Mouse (Mus musculus): Measurements from ENCODE around the gene Mink1. TPM values are rescaled to one million over a fixed set of nuclear protein-coding genes. Genes with fewer than 3 reads are reported as not detected.
A peak's percentile ranks its signal among the peaks of the same experiment; 100 is the strongest.

Gene Mink1
- polyA plus RNA-seq, 1 experiment from 2014 or later = 12.5 TPM

DNA sequence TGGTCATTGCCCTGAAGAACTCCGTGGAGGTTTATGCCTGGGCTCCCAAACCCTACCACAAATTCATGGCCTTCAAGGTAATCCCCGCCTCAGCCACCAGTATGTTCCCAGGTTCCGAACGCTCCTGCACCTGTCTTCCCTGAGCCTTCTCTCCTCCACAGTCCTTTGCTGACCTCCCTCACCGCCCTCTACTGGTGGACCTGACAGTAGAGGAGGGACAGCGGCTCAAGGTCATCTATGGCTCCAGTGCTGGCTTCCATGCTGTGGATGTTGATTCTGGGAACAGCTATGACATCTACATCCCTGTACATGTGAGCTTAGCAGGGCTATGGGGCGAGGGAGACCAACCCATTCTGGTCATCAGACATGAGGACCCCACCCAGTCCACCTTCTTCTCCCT, 49.8 kb downstream of the Mink1 start:
- Histone ChIP-seq H3K9ac (ENCODE audit: low read length) (no peak overlapping the region), H3K4me2 (ENCODE audit: low read depth, low read length) (no peak overlapping the region), H3K4me3 (replicated peaks; ENCODE audit: low read length) (no peak overlapping the region), H3K27ac (ENCODE audit: low read length) (no peak overlapping the region), H3K9me3 (replicated peaks; ENCODE audit: control insufficient read depth, low read length) (no peaks in the 10 kb centered on the region), H3K4me1 (ENCODE audit: control insufficient read depth, insufficient read depth, low read length) (peaks cover 13% of the 10 kb centered on the region), H3K27me3 (ENCODE audit: control insufficient read depth, insufficient read depth, low read length) (no peaks in the 10 kb centered on the region), H3K36me3 (ENCODE audit: control insufficient read depth, insufficient read depth, low read length) (peaks cover 23% of the 10 kb centered on the region)
- 74% methylated on average over 7 of the region's 7 CpGs for WGBS
- no peak for ATAC-seq (ENCODE audit: insufficient read depth, low FRiP score)

DNA sequence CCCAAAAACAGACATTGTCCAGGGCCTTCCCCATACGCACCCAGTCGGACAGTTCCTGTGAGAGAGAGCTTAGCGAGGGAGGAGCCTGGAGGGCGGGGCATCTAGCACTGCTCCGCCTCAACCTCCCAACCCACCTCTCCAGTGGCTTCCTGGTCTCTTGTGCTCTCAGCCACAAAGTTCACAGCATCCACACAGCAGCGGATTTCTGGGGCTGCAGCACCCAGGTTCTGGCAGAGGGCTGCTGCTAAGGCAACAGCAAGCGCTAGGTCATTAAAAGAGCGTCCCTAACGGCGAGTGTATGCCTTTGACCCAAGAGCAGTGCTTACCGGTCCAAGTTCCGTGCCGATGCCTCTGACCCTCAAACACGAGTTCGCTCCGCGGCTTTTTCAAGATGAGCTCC, 52.4 kb downstream of the Mink1 start:
- peak overlapping the region; percentile 69 for H3K9ac ChIP-seq (ENCODE audit: low read length)
- peak overlapping the region; percentile 51 for H3K4me3 ChIP-seq (replicated peaks; ENCODE audit: low read length)
- WGBS = 1% methylated on average over 17 of the region's 17 CpGs
- ATAC-seq (ENCODE audit: insufficient read depth, low FRiP score) = peak; percentile 87
- H3K27me3 ChIP-seq (ENCODE audit: control insufficient read depth, insufficient read depth, low read length) = no peaks in the 10 kb centered on the region
- H3K4me2 ChIP-seq (ENCODE audit: low read depth, low read length) = peak overlapping the region; percentile 94
- no peaks in the 10 kb centered on the region for H3K9me3 ChIP-seq (replicated peaks; ENCODE audit: control insufficient read depth, low read length)
- H3K36me3 ChIP-seq (ENCODE audit: control insufficient read depth, insufficient read depth, low read length) = peaks cover 9% of the 10 kb centered on the region
- peaks cover 13% of the 10 kb centered on the region for H3K4me1 ChIP-seq (ENCODE audit: control insufficient read depth, insufficient read depth, low read length)
- peak overlapping the region; percentile 83 for H3K27ac ChIP-seq (ENCODE audit: low read length)

DNA sequence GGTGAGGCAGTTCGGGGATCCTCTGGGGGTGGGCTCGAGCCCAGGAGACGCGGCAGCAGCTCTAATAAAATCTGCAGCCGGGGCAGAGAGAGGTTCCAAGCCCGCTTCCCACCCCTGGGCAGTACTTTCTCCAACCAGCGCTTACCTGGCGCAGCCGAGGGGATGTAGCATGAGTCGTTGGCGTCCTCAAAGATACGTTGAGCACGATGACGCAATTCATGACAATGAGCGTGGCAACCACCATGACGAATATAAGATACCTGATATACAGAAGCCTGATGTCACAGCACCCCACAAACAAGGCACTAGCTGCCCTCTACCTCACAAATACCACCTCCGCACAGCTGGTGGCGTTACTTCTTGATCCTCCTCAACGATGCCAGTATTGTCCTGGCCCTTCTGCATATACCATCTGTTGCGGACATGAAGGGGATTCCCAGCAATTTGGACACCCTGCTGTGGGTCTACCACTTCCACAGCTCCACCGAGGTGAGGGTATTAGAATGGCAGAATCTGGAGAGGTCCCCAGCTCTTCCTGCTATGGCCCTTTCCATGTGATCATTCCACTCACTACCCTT, 52.9 kb downstream of the Mink1 start, which contains the start of gene 4930544D05Rik:
Gene 4930544D05Rik, plus strand, starts transcription at position 333 of the 578 bp plus-strand sequence.
- Histone ChIP-seq H3K27me3 (ENCODE audit: control insufficient read depth, insufficient read depth, low read length) (no peaks in the 10 kb centered on the region), H3K4me2 (ENCODE audit: low read depth, low read length) (peak within 1 kb of the TSS; percentile 94), H3K9ac (ENCODE audit: low read length) (peak within 1 kb of the TSS; percentile 69), H3K9me3 (replicated peaks; ENCODE audit: control insufficient read depth, low read length) (no peaks in the 10 kb centered on the region), H3K4me1 (ENCODE audit: control insufficient read depth, insufficient read depth, low read length) (peaks cover 13% of the 10 kb centered on the region), H3K27ac (ENCODE audit: low read length) (peak within 1 kb of the TSS; percentile 83), H3K36me3 (ENCODE audit: control insufficient read depth, insufficient read depth, low read length) (peaks cover 7% of the 10 kb centered on the region; the same call in 1 of the 2 replicates), H3K4me3 (replicated peaks; ENCODE audit: low read length) (peak within 1 kb of the TSS; percentile 51)
- ATAC-seq (ENCODE audit: insufficient read depth, low FRiP score) = 0 out of 2 replicates have a peak, but pooled peaks have one; percentile 1
- 14% methylated on average over 21 of the region's 21 CpGs for WGBS

DNA sequence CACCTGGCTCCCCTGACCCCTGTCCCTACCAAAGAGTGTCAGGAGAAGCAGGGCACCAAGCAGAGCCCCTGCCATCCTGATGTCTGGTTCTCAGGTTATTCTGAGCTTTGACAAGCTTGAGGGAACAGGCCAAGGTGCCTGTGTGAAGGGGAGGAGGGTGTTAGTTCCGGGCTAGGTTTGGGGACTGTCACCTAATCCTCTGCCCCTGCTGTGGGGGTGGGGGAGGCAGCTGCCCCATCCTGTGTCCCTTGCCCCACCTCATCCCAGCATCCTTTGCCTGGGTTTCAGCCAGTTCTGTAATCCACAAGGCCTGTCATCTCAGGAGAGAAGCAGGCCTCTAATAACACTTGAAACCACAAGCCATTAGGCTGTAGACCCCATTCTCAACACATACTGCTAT, 56.4 kb downstream of the Mink1 start, which contains the start of gene Chrne:
Gene Chrne, minus strand, starts transcription at position 116 of the 400 bp plus-strand sequence.
- WGBS = 50% methylated on average over 1 of the region's 1 CpGs
- no peak for ATAC-seq (ENCODE audit: insufficient read depth, low FRiP score)
- Histone ChIP-seq H3K4me1 (ENCODE audit: control insufficient read depth, insufficient read depth, low read length) (peaks cover 22% of the 10 kb centered on the region), H3K9ac (ENCODE audit: low read length) (no peak within 1 kb of the TSS), H3K4me2 (ENCODE audit: low read depth, low read length) (no peak within 1 kb of the TSS), H3K4me3 (replicated peaks; ENCODE audit: low read length) (no peak within 1 kb of the TSS), H3K27me3 (ENCODE audit: control insufficient read depth, insufficient read depth, low read length) (no peaks in the 10 kb centered on the region), H3K36me3 (ENCODE audit: control insufficient read depth, insufficient read depth, low read length) (no peaks in the 10 kb centered on the region), H3K27ac (ENCODE audit: low read length) (no peak within 1 kb of the TSS), H3K9me3 (replicated peaks; ENCODE audit: control insufficient read depth, low read length) (no peaks in the 10 kb centered on the region)

DNA sequence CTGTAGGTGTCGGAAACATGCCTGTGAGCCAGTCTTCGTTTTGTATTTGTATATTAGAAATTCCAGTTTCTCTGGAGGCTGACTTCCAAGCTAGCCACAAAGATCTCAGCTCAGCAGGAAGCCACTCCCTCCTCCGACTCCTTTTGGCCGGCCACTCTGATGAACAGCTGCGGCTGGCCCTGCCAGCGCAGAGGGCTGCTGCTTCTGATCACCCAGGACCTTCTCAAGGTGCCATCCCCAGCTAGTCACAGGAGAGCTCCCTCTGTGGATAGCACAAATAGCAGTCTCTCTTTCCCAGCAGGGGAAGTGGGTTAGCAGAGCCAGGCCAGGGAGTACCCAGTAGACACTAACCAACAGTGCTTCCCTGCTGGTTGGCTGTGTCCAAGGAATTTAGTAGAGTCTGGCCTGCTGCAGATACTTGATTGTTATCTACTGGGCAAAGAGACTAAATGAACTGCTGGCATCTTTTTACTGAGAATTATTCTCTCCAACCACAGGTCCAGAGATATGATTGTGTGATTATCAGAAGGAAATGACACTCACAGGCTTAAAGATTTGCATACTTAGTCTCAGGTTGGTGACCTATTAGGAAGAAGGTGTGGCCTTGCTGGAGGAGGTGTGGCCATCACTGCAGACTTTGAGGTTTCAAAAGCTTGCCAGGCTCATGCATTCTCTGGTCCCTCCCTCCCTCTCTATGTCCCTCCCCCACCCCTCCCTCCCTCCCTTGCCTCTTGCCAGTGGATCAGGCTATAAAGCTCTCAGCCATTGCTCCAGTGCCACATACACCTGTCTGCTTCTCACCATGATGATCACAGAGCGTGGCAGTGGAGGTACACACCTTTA, 59.5 kb downstream of the Mink1 start:
- Histone ChIP-seq H3K9ac (ENCODE audit: low read length) (0 out of 2 replicates have a peak overlapping the region, but pooled peaks have one; percentile 36), H3K4me3 (replicated peaks; ENCODE audit: low read length) (no peak overlapping the region), H3K4me2 (ENCODE audit: low read depth, low read length) (no peak overlapping the region), H3K4me1 (ENCODE audit: control insufficient read depth, insufficient read depth, low read length) (peaks cover 8% of the 10 kb centered on the region; the same call in 1 of the 2 replicates), H3K27ac (ENCODE audit: low read length) (peak overlapping the region; percentile 4; the same call in 1 of the 2 replicates), H3K36me3 (ENCODE audit: control insufficient read depth, insufficient read depth, low read length) (no peaks in the 10 kb centered on the region), H3K27me3 (ENCODE audit: control insufficient read depth, insufficient read depth, low read length) (no peaks in the 10 kb centered on the region), H3K9me3 (replicated peaks; ENCODE audit: control insufficient read depth, low read length) (no peaks in the 10 kb centered on the region)
- WGBS = 36% methylated on average over 7 of the region's 7 CpGs
- no peak; the same call in 1 of the 2 replicates for ATAC-seq (ENCODE audit: insufficient read depth, low FRiP score)

DNA sequence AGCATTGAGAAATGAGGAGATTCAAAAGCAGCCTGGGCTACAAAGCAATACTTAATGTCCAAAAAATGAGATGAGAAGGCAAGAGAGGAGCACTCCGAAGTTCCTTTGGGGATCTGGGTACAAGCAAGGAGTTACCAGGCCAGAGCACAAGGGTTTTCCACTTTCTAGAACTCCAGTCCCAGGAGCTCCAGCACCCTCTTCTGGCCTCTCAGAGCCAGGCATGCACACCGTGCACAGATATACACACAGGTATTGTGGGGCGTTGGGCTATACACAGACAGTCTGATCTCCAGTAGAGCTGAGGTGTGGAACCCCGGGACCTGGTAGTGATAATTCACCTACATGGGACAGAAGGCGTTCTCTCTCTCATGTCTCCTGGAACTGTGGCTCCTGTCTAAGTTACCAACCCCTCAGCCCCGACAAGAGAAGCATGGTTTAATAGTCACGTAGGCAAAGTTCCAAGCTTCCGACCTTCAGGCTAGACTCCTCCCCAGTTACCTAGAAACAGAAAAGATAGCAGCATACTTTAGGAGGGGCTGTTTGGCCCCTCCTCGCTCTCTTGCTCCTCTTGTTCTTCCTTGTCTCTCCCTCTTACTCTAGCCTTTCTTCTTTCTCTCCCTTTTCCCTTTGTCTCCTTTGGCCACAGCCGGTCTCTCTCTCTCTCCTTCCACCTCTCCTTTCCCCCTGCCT, 60.5 kb downstream of the Mink1 start:
- Histone ChIP-seq H3K9ac (ENCODE audit: low read length) (no peak overlapping the region), H3K4me3 (replicated peaks; ENCODE audit: low read length) (no peak overlapping the region), H3K27me3 (ENCODE audit: control insufficient read depth, insufficient read depth, low read length) (no peaks in the 10 kb centered on the region), H3K4me1 (ENCODE audit: control insufficient read depth, insufficient read depth, low read length) (peaks cover 8% of the 10 kb centered on the region; the same call in 1 of the 2 replicates), H3K9me3 (replicated peaks; ENCODE audit: control insufficient read depth, low read length) (no peaks in the 10 kb centered on the region), H3K27ac (ENCODE audit: low read length) (no peak overlapping the region), H3K36me3 (ENCODE audit: control insufficient read depth, insufficient read depth, low read length) (no peaks in the 10 kb centered on the region), H3K4me2 (ENCODE audit: low read depth, low read length) (no peak overlapping the region)
- WGBS = 68% methylated on average over 10 of the region's 10 CpGs
- ATAC-seq (ENCODE audit: insufficient read depth, low FRiP score) = no peak

DNA sequence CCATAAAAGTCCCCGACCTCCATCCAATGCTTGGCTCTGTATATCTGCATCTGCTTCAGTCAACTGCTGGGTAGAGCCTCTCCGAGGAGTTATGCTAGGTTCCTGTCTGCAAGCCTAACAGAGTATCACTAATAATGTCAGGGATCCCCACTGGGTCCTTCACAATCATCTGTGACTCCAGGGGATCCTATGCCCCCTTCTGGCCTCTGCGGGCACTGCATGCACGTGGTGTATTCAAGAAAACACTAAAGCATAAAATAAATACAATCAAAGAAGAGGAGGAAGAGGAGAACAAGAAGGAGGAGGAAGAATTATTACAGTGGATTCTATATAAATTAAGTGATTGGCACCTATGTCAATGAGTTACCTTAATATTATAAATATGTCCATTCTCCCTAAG, 62.8 kb downstream of the Mink1 start:
- ATAC-seq (ENCODE audit: insufficient read depth, low FRiP score) = no peak
- H3K4me1 ChIP-seq (ENCODE audit: control insufficient read depth, insufficient read depth, low read length) = peaks cover 8% of the 10 kb centered on the region; the same call in 1 of the 2 replicates
- H3K9ac ChIP-seq (ENCODE audit: low read length) = no peak overlapping the region
- no peak overlapping the region for H3K4me2 ChIP-seq (ENCODE audit: low read depth, low read length)
- H3K36me3 ChIP-seq (ENCODE audit: control insufficient read depth, insufficient read depth, low read length) = no peaks in the 10 kb centered on the region
- no peak overlapping the region for H3K4me3 ChIP-seq (replicated peaks; ENCODE audit: low read length)
- H3K27ac ChIP-seq (ENCODE audit: low read length) = no peak overlapping the region
- H3K27me3 ChIP-seq (ENCODE audit: control insufficient read depth, insufficient read depth, low read length) = no peaks in the 10 kb centered on the region
- 42% methylated on average over 4 of the region's 4 CpGs for WGBS
- no peaks in the 10 kb centered on the region for H3K9me3 ChIP-seq (replicated peaks; ENCODE audit: control insufficient read depth, low read length)

DNA sequence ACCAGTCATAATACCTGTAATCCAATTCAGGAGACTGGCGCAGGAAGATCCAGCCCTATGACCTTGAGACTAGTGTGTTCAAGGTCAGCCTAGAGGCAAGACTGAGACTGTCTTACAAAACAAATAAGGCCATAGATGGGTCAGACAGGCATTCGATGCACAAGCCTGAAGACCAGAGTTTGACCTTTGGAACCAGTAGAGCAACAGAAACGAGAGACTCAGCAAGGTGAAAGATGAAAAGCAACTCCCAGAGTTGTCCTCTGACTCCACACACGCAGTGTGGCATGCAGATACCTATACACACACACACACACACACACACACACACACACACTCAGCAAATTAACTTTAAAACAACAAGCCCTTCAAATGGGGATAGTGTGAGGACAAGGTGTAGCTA, 64.2 kb downstream of the Mink1 start:
- H3K9ac ChIP-seq (ENCODE audit: low read length) = no peak overlapping the region
- WGBS = 55% methylated on average over 4 of the region's 4 CpGs
- no peaks in the 10 kb centered on the region for H3K36me3 ChIP-seq (ENCODE audit: control insufficient read depth, insufficient read depth, low read length)
- H3K9me3 ChIP-seq (replicated peaks; ENCODE audit: control insufficient read depth, low read length) = no peaks in the 10 kb centered on the region
- H3K27ac ChIP-seq (ENCODE audit: low read length) = no peak overlapping the region
- H3K4me2 ChIP-seq (ENCODE audit: low read depth, low read length) = no peak overlapping the region
- no peak for ATAC-seq (ENCODE audit: insufficient read depth, low FRiP score)
- 0 out of 2 replicates have a peak, but pooled peaks cover 5% of the 10 kb centered on the region for H3K4me1 ChIP-seq (ENCODE audit: control insufficient read depth, insufficient read depth, low read length)
- no peak overlapping the region for H3K4me3 ChIP-seq (replicated peaks; ENCODE audit: low read length)
- H3K27me3 ChIP-seq (ENCODE audit: control insufficient read depth, insufficient read depth, low read length) = no peaks in the 10 kb centered on the region
